Mouse (Mus musculus) left cerebral cortex, adult 2 months (tissue): ENCODE measurements around the gene Hyal3. TPM values are rescaled to one million over a fixed set of nuclear protein-coding genes. Genes with fewer than 3 reads are reported as not detected.
A peak's percentile ranks its signal among the peaks of the same experiment; 100 is the strongest.
"Not testable (repeated sequence)": the region's sequence is repeated elsewhere in the genome, so short reads cannot be mapped to it uniquely, and the experiment has no call there.

ENCODE experiments used
- DNase-seq, 2 experiments: peaks; one replicate each; pipeline ENCODE4 v3.0.0; 2021 to 2022; ENCODE audit warnings: low spot score in 2 of 2, mixed read lengths in 1 of 2; ENCODE audit errors: extremely low spot score in 1 of 2
- H3K27ac ChIP-seq: fragments of 200-600 bp; 2 replicates; pipeline ENCODE4 v1.8.1; 2022
- H3K4me3 ChIP-seq: fragments of 200-600 bp; 2 replicates; pipeline ENCODE4 v1.8.1; 2022
- CTCF ChIP-seq: fragments of 200-600 bp; IDR thresholded peaks from 2 replicates; pipeline ENCODE4 v1.8.1; 2022; ENCODE audit warnings: antibody characterized with exemption, mild to moderate bottlenecking, moderate library complexity
- intact Hi-C: fragments of 180-260 bp; cut with DNase I; formaldehyde crosslinking; loops from one replicate; pipeline ENCODE4 v1.15.1; 2025
- total RNA-seq, 2 experiments: library from RNA; stranded (reverse); gene quantifications; 2 replicates each; pipeline ENCODE4 v1.2.3; 2021

The Hyal3 gene
- total RNA-seq, 2 experiments from 2014 or later: 0.97 to 1.2 TPM

- Histone ChIP-seq H3K4me3 (peak overlapping the region; percentile 44), H3K27ac (no peak overlapping the region)
- no peak for DNase-seq
- no peak for TF ChIP-seq CTCF
- intact Hi-C loops: no loop called here
Measured at GRCm38 (mm10) chr9:107551890-107552355, 28.7 kb upstream of the Hyal3 start.

GRCm38 (mm10) chr9:107552690-107553393 lies 27.8 kb upstream of the Hyal3 start:
- no peak overlapping the region for H3K27ac ChIP-seq
- intact Hi-C loops: no loop called here
- H3K4me3 ChIP-seq: no peak overlapping the region
- DNase-seq: no peak
- TF ChIP-seq CTCF: no peak

- DNase-seq: peak in 1 of 2 experiments; percentile 42
- Histone ChIP-seq H3K27ac (peak overlapping the region; percentile 78), H3K4me3 (peak overlapping the region; percentile 94)
- intact Hi-C loops: no loop called here
- TF ChIP-seq CTCF: no peak
Measured at GRCm38 (mm10) chr9:107553541-107554318, 26.9 kb upstream of the Hyal3 start.

- TF ChIP-seq CTCF: no peak; the same call in 1 of the 2 replicates
- intact Hi-C loops: no loop called here
- DNase-seq: peak; percentile 90 to 95
Measured at GRCm38 (mm10) chr9:107554319-107554825, 26.2 kb upstream of the Hyal3 start.

GRCm38 (mm10) chr9:107555031-107555457 lies 25.6 kb upstream of the Hyal3 start:
- intact Hi-C loops: no loop called here
- peak overlapping the region; percentile 93 for H3K27ac ChIP-seq
- TF ChIP-seq CTCF: no peak
- no peak for DNase-seq
- peak overlapping the region; percentile 94 for H3K4me3 ChIP-seq

More at GRCm38 (mm10) chr9:107554319-107554825, 26.2 kb upstream of the Hyal3 start:
- H3K27ac ChIP-seq: peak overlapping the region; percentile 93
- peak overlapping the region; percentile 94 for H3K4me3 ChIP-seq

DNA sequence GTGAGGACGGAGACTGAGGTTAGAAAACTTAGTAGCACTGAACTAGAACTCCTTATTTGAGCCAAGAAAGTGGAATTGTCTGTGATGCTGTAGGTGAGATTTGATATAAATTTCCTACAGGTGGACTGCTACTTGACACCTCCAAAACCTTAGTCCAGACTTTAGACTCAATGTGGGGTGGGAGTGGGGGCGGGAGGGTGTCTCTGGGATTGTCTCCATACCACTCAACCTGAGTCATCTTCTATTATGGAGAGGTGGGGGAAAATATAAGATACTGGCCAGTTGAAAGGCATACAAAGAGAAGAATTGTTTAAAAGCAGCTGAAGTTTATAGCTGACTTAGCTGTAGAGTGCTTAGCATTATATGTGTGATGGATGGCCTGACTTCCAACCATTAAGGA lies 24.9 kb upstream of the Hyal3 start:
- no peak for TF ChIP-seq CTCF
- Histone ChIP-seq H3K4me3 (peak overlapping the region; percentile 94), H3K27ac (no peak overlapping the region; the same call in 1 of the 2 replicates)
- intact Hi-C loops: no loop called here
- no peak for DNase-seq

DNA sequence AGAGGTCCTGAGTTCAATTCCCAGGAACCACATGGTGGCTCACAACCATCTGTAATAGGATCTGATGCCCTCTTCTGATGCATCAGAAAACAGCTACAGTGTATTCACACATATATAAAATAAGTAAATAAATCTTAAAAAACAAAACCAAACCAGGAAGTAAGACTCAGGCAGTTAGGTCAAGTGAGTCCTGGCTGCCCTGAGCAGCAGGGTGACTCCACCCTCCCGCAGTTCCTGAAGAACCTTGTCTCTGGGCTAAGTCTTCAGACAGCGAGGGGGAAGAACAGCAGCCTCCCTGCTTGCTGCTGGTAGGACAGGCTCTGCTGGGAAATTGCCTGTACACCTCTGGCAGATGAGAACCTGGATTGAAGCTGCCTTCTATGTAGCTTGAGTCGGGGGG lies 24.3 kb upstream of the Hyal3 start:
- intact Hi-C loops: no loop called here
- no peak for TF ChIP-seq CTCF
- no peak overlapping the region for H3K4me3 ChIP-seq
- no peak for DNase-seq
- no peak overlapping the region for H3K27ac ChIP-seq

GRCm38 (mm10) chr9:107563029-107563581 lies 17.5 kb upstream of the Hyal3 start, which contains the start of gene Tusc2:
TSS of gene Tusc2 (plus strand) at chr9:107563255.
- TF ChIP-seq CTCF: no peak
- H3K4me3 ChIP-seq: peak within 1 kb of the TSS; percentile 81
- peak; percentile 92 to 94 for DNase-seq
- peak within 1 kb of the TSS; percentile 82 for H3K27ac ChIP-seq
- intact Hi-C loops: no loop called here

DNA sequence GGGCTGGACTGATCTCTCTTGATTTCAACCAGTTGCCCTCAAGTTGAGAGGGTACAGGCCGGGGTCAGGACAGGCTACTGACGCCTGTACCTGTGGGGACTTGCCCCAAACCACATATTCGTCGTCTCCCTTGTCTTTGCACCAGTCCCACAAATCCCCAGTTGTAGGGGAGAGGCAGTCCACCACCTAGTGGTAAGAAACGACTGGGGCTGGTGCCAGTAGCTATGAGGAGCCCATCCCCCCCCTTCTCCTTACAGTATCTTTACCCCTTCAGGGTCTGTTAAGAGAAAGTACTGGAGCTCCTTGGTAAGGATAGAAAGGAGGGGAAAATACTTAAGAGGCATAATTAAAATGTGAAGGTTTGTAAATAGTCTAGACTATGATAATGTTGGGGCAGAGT lies 15.1 kb upstream of the Hyal3 start:
- DNase-seq, intact Hi-C loops, H3K27ac ChIP-seq, H3K4me3 ChIP-seq: not testable (repeated sequence)

GRCm38 (mm10) chr9:107566041-107566709 lies 14.4 kb upstream of the Hyal3 start:
- intact Hi-C loops: no loop called here
- peak; percentile 64 to 78 for DNase-seq
- Histone ChIP-seq H3K4me3 (peak overlapping the region; percentile 23; the same call in 1 of the 2 replicates), H3K27ac (peak overlapping the region; percentile 66)
- TF ChIP-seq CTCF: peak; percentile 88

GRCm38 (mm10) chr9:107566855-107567254 lies 13.8 kb upstream of the Hyal3 start:
- H3K27ac ChIP-seq: peak overlapping the region; percentile 66
- DNase-seq: no peak
- no peak overlapping the region for H3K4me3 ChIP-seq
- intact Hi-C loops: no loop called here
- peak; percentile 14 for TF ChIP-seq CTCF
